Mouse (Mus musculus): ENCODE measurements around the gene Ddx47. TPM values are rescaled to one million over a fixed set of nuclear protein-coding genes. Genes with fewer than 3 reads are reported as not detected.

Ddx47 gene
- polyA plus RNA-seq, 1 experiment from 2014 or later, result 75.7 TPM

GRCm38 (mm10) chr6:135068221-135068620, 56.8 kb downstream of the Ddx47 start:
- DNase-seq (no peak), ATAC-seq (ENCODE audit: low read depth) (no peak)
- no peak overlapping the region for H3K4me2 ChIP-seq
- H3K27ac ChIP-seq, result no peak overlapping the region
- 52% methylated on average over 5 of the region's 5 CpGs for whole genome bisulfite sequencing (ENCODE audit: insufficient replicate concordance)
- peaks cover 17% of the 10 kb centered on the region for H3K4me1 ChIP-seq (replicated peaks)
- H3K36me3 ChIP-seq, result no peaks in the 10 kb centered on the region
- H3K27me3 ChIP-seq, result peaks cover 23% of the 10 kb centered on the region
- no peaks in the 10 kb centered on the region for H3K9me3 ChIP-seq (replicated peaks)
- no peak overlapping the region for H3K4me3 ChIP-seq (replicated peaks)
- no peak overlapping the region for H3K9ac ChIP-seq

GRCm38 (mm10) chr6:135069856-135070255, 58.4 kb downstream of the Ddx47 start:
- ATAC-seq (ENCODE audit: low read depth) (no peak), DNase-seq (no peak)
- no peak overlapping the region for H3K27ac ChIP-seq

GRCm38 (mm10) chr6:135070347-135070746, 58.9 kb downstream of the Ddx47 start:
- Histone ChIP-seq H3K36me3 (no peaks in the 10 kb centered on the region), H3K4me1 (replicated peaks) (peaks cover 8% of the 10 kb centered on the region), H3K27me3 (peaks cover 20% of the 10 kb centered on the region), H3K9me3 (replicated peaks) (no peaks in the 10 kb centered on the region), H3K9ac (no peak overlapping the region), H3K4me2 (no peak overlapping the region), H3K4me3 (replicated peaks) (no peak overlapping the region), H3K27ac (no peak overlapping the region)
- DNase-seq, result no peak
- 74% methylated on average over 2 of the region's 2 CpGs for WGBS (ENCODE audit: insufficient replicate concordance)
- ATAC-seq (ENCODE audit: low read depth), result no peak

More at GRCm38 (mm10) chr6:135069856-135070255, 58.4 kb downstream of the Ddx47 start:
- Histone ChIP-seq H3K9me3 (replicated peaks) (no peaks in the 10 kb centered on the region), H3K4me2 (no peak overlapping the region), H3K9ac (no peak overlapping the region), H3K36me3 (no peaks in the 10 kb centered on the region), H3K4me1 (replicated peaks) (peaks cover 13% of the 10 kb centered on the region), H3K27me3 (peaks cover 20% of the 10 kb centered on the region), H3K4me3 (replicated peaks) (no peak overlapping the region)
- WGBS (ENCODE audit: insufficient replicate concordance), result 46% methylated on average over 6 of the region's 6 CpGs

Other genes with a start within 250 kb of the Ddx47 start
- 3.7 and 4.7 TPM in 2 replicates for gene Dusp16, start 219.0 kb upstream of the Ddx47 start, polyA plus RNA-seq (2015; fragmentation: Nextera tagmentation; extraction: Ambion mirVana)
- 1.3 TPM in 2 replicates for gene Crebl2, start 181.5 kb upstream of the Ddx47 start, polyA plus RNA-seq (2015; fragmentation: Nextera tagmentation; extraction: Ambion mirVana)
- gene Gpr19, start 113.0 kb upstream of the Ddx47 start, polyA plus RNA-seq (2015; fragmentation: Nextera tagmentation; extraction: Ambion mirVana), result 5.3 and 6.0 TPM in 2 replicates
- gene Cdkn1b, start 91.2 kb upstream of the Ddx47 start, polyA plus RNA-seq (2015; fragmentation: Nextera tagmentation; extraction: Ambion mirVana), result 13.0 and 14.2 TPM in 2 replicates
- gene Apold1, start 29.9 kb upstream of the Ddx47 start, polyA plus RNA-seq (2015; fragmentation: Nextera tagmentation; extraction: Ambion mirVana), result 2.1 and 2.2 TPM in 2 replicates
- gene Gprc5a, start 54.0 kb downstream of the Ddx47 start, polyA plus RNA-seq (2015; fragmentation: Nextera tagmentation; extraction: Ambion mirVana), result 0.35 and 0.46 TPM in 2 replicates
- gene Gprc5d, start 106.7 kb downstream of the Ddx47 start, polyA plus RNA-seq (2015; fragmentation: Nextera tagmentation; extraction: Ambion mirVana), result 0.15 TPM in 1 of 2 replicates, not detected in the other
- 30.1 and 43.5 TPM in 2 replicates for gene Fam234b, start 186.4 kb downstream of the Ddx47 start, polyA plus RNA-seq (2015; fragmentation: Nextera tagmentation; extraction: Ambion mirVana)
- 129 and 141 TPM in 2 replicates for gene Hebp1, start 186.4 kb downstream of the Ddx47 start, polyA plus RNA-seq (2015; fragmentation: Nextera tagmentation; extraction: Ambion mirVana)
- gene Gsg1, start 242.7 kb downstream of the Ddx47 start, polyA plus RNA-seq (2015; fragmentation: Nextera tagmentation; extraction: Ambion mirVana), result 0.15 and 0.16 TPM in 2 replicates

Measured in liver, embryonic 13.5 days (tissue).